Mouse (Mus musculus) ES-Bruce4 (cell line): ENCODE measurements around the gene Cacng8.

Experiments
- CTCF ChIP-seq: IDR thresholded peaks from one replicate; pipeline ENCODE4 v1.8.1; 2011; ENCODE audit warnings: low read depth, low read length
- POLR2A ChIP-seq: IDR thresholded peaks from one replicate; pipeline ENCODE4 v1.8.1; 2011; ENCODE audit warnings: low read length; ENCODE audit not compliant: insufficient read depth

- no peak for TF ChIP-seq CTCF
- TF ChIP-seq POLR2A = no peak
Observed at GRCm38 (mm10) chr7:3452821-3453485, 62.5 kb downstream of the Cacng8 start.
